Mouse (Mus musculus): Measurements from ENCODE around the gene Tagln2. TPM values are rescaled to one million over a fixed set of nuclear protein-coding genes. Genes with fewer than 3 reads are reported as not detected.

The Tagln2 gene
- 40.4 and 53.3 TPM in 2 replicates for polyA plus RNA-seq (2014; fragmentation: Nextera tagmentation; extraction: Ambion mirVana)

DNA sequence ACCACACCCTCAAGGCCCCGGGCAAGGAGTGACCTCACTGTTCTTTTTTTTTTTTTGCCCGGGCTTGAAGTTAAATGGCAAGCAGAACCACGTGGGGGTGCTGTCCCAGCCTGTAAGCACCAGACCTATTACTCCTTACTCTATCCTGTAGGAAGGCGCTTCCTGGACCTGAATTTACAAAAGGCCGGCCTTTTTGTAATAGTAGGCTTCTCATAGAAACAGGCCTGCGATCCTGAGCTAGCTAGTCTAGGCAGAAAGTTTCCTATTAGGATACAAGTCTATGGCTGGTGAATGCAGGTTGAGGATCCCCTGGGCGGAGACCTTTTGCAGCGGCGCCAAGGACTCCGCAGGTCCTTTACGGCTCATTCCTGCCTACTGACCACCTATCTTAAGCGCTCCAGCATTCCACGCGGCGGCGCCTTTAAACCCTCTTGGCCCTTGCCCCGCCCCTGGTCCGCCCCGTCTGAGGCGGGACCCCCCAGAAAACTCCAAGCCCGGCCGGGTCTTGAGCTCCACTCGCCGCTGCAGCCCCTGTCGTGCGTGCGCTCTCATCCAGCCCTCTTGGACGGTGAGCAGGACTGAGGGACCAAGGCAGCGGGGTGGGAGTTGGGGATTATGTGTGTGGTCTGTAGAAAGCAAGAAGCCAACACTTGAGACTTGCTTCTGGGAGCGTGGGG, at the start of gene Tagln2:
Tagln2 (plus strand) TSS at position 283 of the 677 bp plus-strand sequence.
- ATAC-seq (peak; percentile 22), DNase-seq (ENCODE audit: low spot score) (peak; percentile 58)
- Histone ChIP-seq H3K4me3 (ENCODE audit: low read depth, low read length) (peak within 1 kb of the TSS; percentile 29), H3K27me3 (replicated peaks; ENCODE audit: control insufficient read depth, insufficient read depth, low read length) (peaks cover 21% of the 10 kb centered on the region; the same call in 1 of the 2 replicates), H3K27ac (ENCODE audit: low read depth, low read length) (peak within 1 kb of the TSS; percentile 17; the same call in 1 of the 2 replicates), H3K4me1 (ENCODE audit: control insufficient read depth, insufficient read depth, low read length) (peaks cover 27% of the 10 kb centered on the region), H3K36me3 (ENCODE audit: control insufficient read depth, insufficient read depth, low read length) (peaks cover 43% of the 10 kb centered on the region), H3K9ac (ENCODE audit: low read length) (peak within 1 kb of the TSS; percentile 42), H3K9me3 (replicated peaks; ENCODE audit: control insufficient read depth, low read length) (no peaks in the 10 kb centered on the region), H3K4me2 (ENCODE audit: low read length) (peak within 1 kb of the TSS; percentile 56)
- under 1% methylated on average over 30 of the region's 30 CpGs for WGBS

DNA sequence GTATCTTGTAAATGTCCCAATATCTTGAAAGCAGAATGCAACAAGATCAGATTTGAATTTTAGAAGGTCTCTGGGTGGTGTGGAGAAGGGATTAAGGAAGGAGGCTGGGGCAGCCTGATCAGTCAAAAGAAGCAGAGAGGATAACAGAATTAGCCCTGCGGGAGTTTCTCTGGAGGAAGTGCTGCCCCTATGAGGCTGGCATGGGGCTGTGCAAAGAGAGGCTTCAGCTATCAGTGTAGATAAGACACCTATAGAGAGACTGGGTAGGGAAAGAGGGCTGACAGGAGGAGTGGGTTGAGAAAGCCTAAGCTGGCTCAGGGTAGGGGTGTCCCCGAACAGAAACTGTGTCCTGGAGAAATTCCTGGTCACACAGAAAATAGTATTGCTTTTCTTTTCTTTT, 49.6 kb upstream of the Tagln2 start:
- H3K4me1 ChIP-seq (ENCODE audit: control insufficient read depth, insufficient read depth, low read length), result no peaks in the 10 kb centered on the region
- no peaks in the 10 kb centered on the region for H3K9me3 ChIP-seq (replicated peaks; ENCODE audit: control insufficient read depth, low read length)
- H3K27me3 ChIP-seq (replicated peaks; ENCODE audit: control insufficient read depth, insufficient read depth, low read length), result no peaks in the 10 kb centered on the region
- H3K4me3 ChIP-seq (ENCODE audit: low read depth, low read length), result no peak overlapping the region
- no peaks in the 10 kb centered on the region for H3K36me3 ChIP-seq (ENCODE audit: control insufficient read depth, insufficient read depth, low read length)
- no peak overlapping the region for H3K27ac ChIP-seq (ENCODE audit: low read depth, low read length)
- DNase-seq (ENCODE audit: low spot score) (no peak), ATAC-seq (no peak)
- 11% methylated on average over 2 of the region's 2 CpGs for WGBS
- no peak overlapping the region for H3K4me2 ChIP-seq (ENCODE audit: low read length)
- no peak overlapping the region for H3K9ac ChIP-seq (ENCODE audit: low read length)

DNA sequence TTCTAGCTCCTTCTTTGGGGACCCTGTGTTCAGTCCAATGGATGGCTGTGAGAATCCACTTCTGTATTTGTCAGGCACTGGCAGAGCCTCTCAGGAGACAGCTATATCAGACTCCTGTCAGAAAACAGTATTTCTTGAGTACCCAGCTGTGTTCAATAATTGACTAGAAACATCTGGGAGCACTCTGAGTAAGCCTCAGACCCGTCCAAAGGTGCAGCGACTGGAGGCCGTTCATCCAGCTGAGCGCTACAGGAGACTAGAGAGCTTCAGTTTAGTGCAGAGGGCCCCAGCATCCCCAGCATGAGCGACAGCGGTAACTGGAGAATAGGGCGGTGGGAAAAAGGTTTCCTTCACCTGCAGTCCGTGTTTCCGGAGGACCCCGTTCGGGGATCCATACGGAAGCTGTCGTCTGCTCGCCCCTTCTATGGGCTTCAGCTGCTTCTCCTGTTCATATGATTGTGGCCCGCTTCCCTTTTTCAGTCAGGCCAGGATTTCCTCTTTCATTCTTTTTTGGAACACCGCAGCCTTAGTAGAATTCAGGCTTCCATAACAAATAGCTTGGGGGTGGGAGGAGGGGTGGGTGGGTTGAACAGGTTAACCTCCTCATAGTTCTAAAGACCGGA, 48.9 kb upstream of the Tagln2 start:
- Histone ChIP-seq H3K27ac (ENCODE audit: low read depth, low read length) (no peak overlapping the region), H3K4me1 (ENCODE audit: control insufficient read depth, insufficient read depth, low read length) (no peaks in the 10 kb centered on the region), H3K36me3 (ENCODE audit: control insufficient read depth, insufficient read depth, low read length) (no peaks in the 10 kb centered on the region), H3K4me2 (ENCODE audit: low read length) (no peak overlapping the region), H3K27me3 (replicated peaks; ENCODE audit: control insufficient read depth, insufficient read depth, low read length) (no peaks in the 10 kb centered on the region), H3K9me3 (replicated peaks; ENCODE audit: control insufficient read depth, low read length) (no peaks in the 10 kb centered on the region), H3K9ac (ENCODE audit: low read length) (no peak overlapping the region), H3K4me3 (ENCODE audit: low read depth, low read length) (no peak overlapping the region)
- ATAC-seq (no peak), DNase-seq (ENCODE audit: low spot score) (no peak)
- 38% methylated on average over 17 of the region's 17 CpGs for WGBS

DNA sequence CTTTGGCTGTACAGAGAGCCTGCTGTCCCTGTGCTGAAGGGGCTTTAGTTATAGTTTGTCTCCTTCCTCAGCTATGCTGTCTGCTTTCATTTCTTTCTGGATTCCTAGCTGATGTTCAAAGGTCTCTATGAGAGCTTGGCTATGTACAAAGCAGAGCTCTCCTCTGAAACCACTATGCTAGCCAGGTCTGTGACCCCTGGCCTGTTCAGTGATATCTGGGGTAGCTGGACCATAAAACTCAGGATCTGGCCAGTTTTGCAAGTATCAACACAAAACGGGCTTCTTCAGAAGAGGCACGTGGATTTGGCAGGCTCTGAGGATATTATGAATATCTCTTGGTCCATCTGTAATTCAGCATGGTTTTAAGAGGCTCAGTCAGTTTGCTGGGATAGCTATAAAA, 46.9 kb upstream of the Tagln2 start:
- no peak for ATAC-seq
- Histone ChIP-seq H3K27me3 (replicated peaks; ENCODE audit: control insufficient read depth, insufficient read depth, low read length) (no peaks in the 10 kb centered on the region), H3K4me3 (ENCODE audit: low read depth, low read length) (no peak overlapping the region), H3K27ac (ENCODE audit: low read depth, low read length) (no peak overlapping the region), H3K9ac (ENCODE audit: low read length) (no peak overlapping the region), H3K9me3 (replicated peaks; ENCODE audit: control insufficient read depth, low read length) (no peaks in the 10 kb centered on the region), H3K4me1 (ENCODE audit: control insufficient read depth, insufficient read depth, low read length) (no peaks in the 10 kb centered on the region), H3K4me2 (ENCODE audit: low read length) (no peak overlapping the region), H3K36me3 (ENCODE audit: control insufficient read depth, insufficient read depth, low read length) (no peaks in the 10 kb centered on the region)
- WGBS, result 83% methylated on average over 2 of the region's 2 CpGs
- no peak for DNase-seq (ENCODE audit: low spot score)

DNA sequence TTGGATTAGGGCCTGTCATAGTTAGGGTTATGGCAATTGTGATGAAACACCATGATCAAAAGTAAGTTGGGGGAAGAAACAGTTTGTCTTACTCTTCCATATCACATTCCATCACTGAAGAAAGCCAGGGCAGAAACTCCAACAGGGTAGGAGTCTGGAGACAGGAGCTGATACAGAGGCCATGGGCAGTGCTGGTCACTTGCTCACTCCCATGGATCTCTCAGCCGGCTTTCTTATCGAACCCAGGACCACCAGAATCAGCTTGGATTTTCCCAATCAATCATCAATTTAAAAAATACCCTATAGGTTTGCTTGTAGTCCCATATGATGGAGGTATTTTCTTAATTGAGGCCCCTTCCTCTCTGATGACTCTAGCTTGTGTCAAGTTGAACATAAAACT, 46.0 kb upstream of the Tagln2 start:
- Histone ChIP-seq H3K9me3 (replicated peaks; ENCODE audit: control insufficient read depth, low read length) (no peaks in the 10 kb centered on the region), H3K27me3 (replicated peaks; ENCODE audit: control insufficient read depth, insufficient read depth, low read length) (no peaks in the 10 kb centered on the region), H3K4me3 (ENCODE audit: low read depth, low read length) (no peak overlapping the region), H3K9ac (ENCODE audit: low read length) (no peak overlapping the region), H3K36me3 (ENCODE audit: control insufficient read depth, insufficient read depth, low read length) (no peaks in the 10 kb centered on the region), H3K4me2 (ENCODE audit: low read length) (no peak overlapping the region), H3K4me1 (ENCODE audit: control insufficient read depth, insufficient read depth, low read length) (no peaks in the 10 kb centered on the region), H3K27ac (ENCODE audit: low read depth, low read length) (no peak overlapping the region)
- WGBS, result 93% methylated on average over 2 of the region's 2 CpGs
- DNase-seq (ENCODE audit: low spot score) (no peak), ATAC-seq (no peak)

DNA sequence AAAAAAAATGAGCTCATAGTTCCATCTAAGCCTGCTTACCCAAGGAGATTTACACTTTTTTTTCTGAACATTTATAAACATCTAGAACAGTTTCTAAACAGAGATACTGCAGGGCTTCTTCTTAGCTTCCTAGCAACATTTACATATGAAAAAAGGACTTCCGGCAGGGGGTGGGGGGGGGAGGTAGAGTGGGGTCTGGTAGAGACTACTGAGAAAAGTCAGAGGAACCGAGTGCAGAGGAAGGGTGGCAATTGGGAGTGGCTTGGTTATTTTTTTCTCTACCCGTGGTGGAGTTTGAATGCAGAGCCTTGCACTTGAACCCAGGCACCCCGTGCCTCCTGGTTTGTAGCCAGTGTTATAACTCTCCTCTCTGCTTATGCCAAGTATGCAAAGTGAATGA, 44.4 kb upstream of the Tagln2 start:
- ATAC-seq (no peak), DNase-seq (ENCODE audit: low spot score) (no peak)
- Histone ChIP-seq H3K27me3 (replicated peaks; ENCODE audit: control insufficient read depth, insufficient read depth, low read length) (no peaks in the 10 kb centered on the region), H3K9me3 (replicated peaks; ENCODE audit: control insufficient read depth, low read length) (no peaks in the 10 kb centered on the region), H3K27ac (ENCODE audit: low read depth, low read length) (no peak overlapping the region), H3K4me1 (ENCODE audit: control insufficient read depth, insufficient read depth, low read length) (no peaks in the 10 kb centered on the region), H3K4me3 (ENCODE audit: low read depth, low read length) (no peak overlapping the region), H3K36me3 (ENCODE audit: control insufficient read depth, insufficient read depth, low read length) (no peaks in the 10 kb centered on the region), H3K9ac (ENCODE audit: low read length) (no peak overlapping the region), H3K4me2 (ENCODE audit: low read length) (no peak overlapping the region)
- WGBS, result 7% methylated on average over 4 of the region's 4 CpGs

DNA sequence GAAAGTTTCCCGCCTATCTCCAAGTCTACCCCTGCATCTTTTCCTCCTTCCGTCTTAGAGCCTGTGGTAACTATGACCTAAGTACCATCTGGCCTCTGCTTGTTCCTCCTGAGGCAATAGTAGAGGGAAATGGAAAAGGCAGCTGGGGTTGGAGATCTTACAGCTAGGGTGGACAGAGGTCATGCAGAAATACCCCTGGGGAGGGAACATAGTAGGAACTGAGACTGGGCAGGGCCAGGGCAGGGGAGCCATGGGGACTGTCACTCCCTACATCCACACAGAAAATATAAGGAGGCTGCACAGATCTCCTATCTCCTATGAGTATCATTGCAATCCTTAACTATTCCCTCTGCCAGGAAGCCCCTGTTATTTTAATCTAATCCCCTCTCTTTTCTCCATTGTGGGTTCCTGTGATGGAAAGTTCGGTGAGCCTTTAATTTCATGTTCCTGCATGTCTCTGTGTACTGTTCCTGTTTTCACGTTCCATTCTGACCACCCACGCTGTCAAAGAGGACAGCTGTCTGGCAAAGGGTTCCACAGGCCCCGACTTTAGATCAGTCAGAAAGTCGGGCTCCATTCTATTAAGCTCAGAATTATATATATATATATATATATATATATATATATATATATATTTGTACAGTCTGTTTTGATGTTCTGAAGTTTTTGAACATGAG, 43.7 kb upstream of the Tagln2 start:
- WGBS, result 71% methylated on average over 7 of the region's 7 CpGs
- H3K4me1 ChIP-seq (ENCODE audit: control insufficient read depth, insufficient read depth, low read length), result no peaks in the 10 kb centered on the region
- H3K4me3 ChIP-seq (ENCODE audit: low read depth, low read length), result no peak overlapping the region
- H3K27ac ChIP-seq (ENCODE audit: low read depth, low read length), result no peak overlapping the region
- no peak overlapping the region for H3K9ac ChIP-seq (ENCODE audit: low read length)
- no peak for ATAC-seq
- H3K9me3 ChIP-seq (replicated peaks; ENCODE audit: control insufficient read depth, low read length), result no peaks in the 10 kb centered on the region
- DNase-seq (ENCODE audit: low spot score), result no peak
- H3K27me3 ChIP-seq (replicated peaks; ENCODE audit: control insufficient read depth, insufficient read depth, low read length), result no peaks in the 10 kb centered on the region
- H3K36me3 ChIP-seq (ENCODE audit: control insufficient read depth, insufficient read depth, low read length), result no peaks in the 10 kb centered on the region
- no peak overlapping the region for H3K4me2 ChIP-seq (ENCODE audit: low read length)

DNA sequence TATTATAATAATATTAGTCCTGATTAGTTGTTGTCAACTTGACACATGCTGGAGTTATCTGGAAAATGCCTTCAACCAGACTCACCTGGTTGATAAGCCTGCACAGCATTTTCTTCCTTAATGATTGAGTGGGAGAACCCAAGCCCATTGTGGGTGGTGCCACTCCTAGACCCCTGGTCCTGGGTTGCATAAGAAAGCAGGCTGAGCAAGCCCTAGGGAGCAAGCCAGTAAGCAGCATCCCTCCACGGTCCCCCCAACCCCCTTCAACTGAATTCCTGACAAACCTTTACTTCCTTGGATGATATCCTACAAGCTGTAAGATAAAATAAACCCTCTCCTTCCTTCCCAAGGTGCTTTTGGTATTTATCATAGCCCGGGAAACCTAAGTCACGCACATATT, 42.7 kb upstream of the Tagln2 start:
- DNase-seq (ENCODE audit: low spot score), result no peak
- no peak for ATAC-seq
- WGBS, result 93% methylated on average over 3 of the region's 3 CpGs
- Histone ChIP-seq H3K4me1 (ENCODE audit: control insufficient read depth, insufficient read depth, low read length) (no peaks in the 10 kb centered on the region), H3K27me3 (replicated peaks; ENCODE audit: control insufficient read depth, insufficient read depth, low read length) (no peaks in the 10 kb centered on the region), H3K4me3 (ENCODE audit: low read depth, low read length) (no peak overlapping the region), H3K9ac (ENCODE audit: low read length) (no peak overlapping the region), H3K9me3 (replicated peaks; ENCODE audit: control insufficient read depth, low read length) (no peaks in the 10 kb centered on the region), H3K36me3 (ENCODE audit: control insufficient read depth, insufficient read depth, low read length) (no peaks in the 10 kb centered on the region), H3K27ac (ENCODE audit: low read depth, low read length) (no peak overlapping the region), H3K4me2 (ENCODE audit: low read length) (no peak overlapping the region)

DNA sequence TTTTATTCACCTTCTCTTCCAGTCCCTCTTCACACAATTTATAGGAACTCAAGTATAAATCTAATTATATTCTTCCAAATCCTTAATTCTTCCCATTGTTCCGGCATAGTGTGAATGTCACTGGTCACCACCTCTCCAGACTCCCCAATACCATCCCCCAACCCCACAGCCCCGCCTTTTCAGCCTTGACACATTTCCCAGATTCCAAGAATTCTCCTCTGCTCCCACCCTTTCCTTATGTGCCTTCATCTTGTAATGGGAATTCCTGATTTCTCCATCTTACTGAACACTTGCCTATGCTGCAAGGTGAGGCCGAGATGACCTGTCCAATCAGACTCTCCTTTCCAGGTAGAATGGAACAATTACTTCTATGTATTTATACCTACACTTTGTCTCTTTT, 41.8 kb upstream of the Tagln2 start:
- Histone ChIP-seq H3K9me3 (replicated peaks; ENCODE audit: control insufficient read depth, low read length) (no peaks in the 10 kb centered on the region), H3K4me1 (ENCODE audit: control insufficient read depth, insufficient read depth, low read length) (no peaks in the 10 kb centered on the region), H3K4me3 (ENCODE audit: low read depth, low read length) (no peak overlapping the region), H3K27me3 (replicated peaks; ENCODE audit: control insufficient read depth, insufficient read depth, low read length) (no peaks in the 10 kb centered on the region), H3K27ac (ENCODE audit: low read depth, low read length) (no peak overlapping the region), H3K4me2 (ENCODE audit: low read length) (no peak overlapping the region), H3K36me3 (ENCODE audit: control insufficient read depth, insufficient read depth, low read length) (no peaks in the 10 kb centered on the region), H3K9ac (ENCODE audit: low read length) (no peak overlapping the region)
- ATAC-seq (no peak), DNase-seq (ENCODE audit: low spot score) (no peak)
- WGBS, result 93% methylated on average over 3 of the region's 3 CpGs

Measured in forebrain, embryonic 14.5 days (tissue).